Mouse (Mus musculus) C2C12 (cell line): ENCODE data around the gene Nrf1.

Source experiments
- CEBPB ChIP-seq: IDR thresholded peaks from one replicate; pipeline ENCODE4 v1.6.1; 2011; ENCODE audit warnings: low read depth, mild to moderate bottlenecking, control low read depth, moderate library complexity
- CTCF ChIP-seq: IDR thresholded peaks from one replicate; pipeline ENCODE4 v1.5.1; 2011; ENCODE audit not compliant: control insufficient read depth, insufficient read depth, insufficient read length
- FOSL1 ChIP-seq: IDR thresholded peaks from one replicate; pipeline ENCODE4 v1.8.0; 2011; ENCODE audit warnings: mild to moderate bottlenecking, low read length; ENCODE audit not compliant: poor library complexity, insufficient read depth, severe bottlenecking
- MAX ChIP-seq: IDR thresholded peaks from one replicate; pipeline ENCODE4 v1.6.1; 2011; ENCODE audit warnings: mild to moderate bottlenecking, control low read depth
- MYOD1 ChIP-seq: IDR thresholded peaks from one replicate; pipeline ENCODE4 v1.6.1; 2011; ENCODE audit warnings: low read depth; ENCODE audit not compliant: control insufficient read depth, insufficient read length
- MYOG ChIP-seq: IDR thresholded peaks from one replicate; pipeline ENCODE4 v1.6.1; 2011; ENCODE audit not compliant: control insufficient read depth, insufficient read length; ENCODE audit errors: extremely low read depth
- USF1 ChIP-seq: IDR thresholded peaks from one replicate; pipeline ENCODE4 v1.6.1; 2011; ENCODE audit warnings: low read depth, mild to moderate bottlenecking, control low read depth, moderate library complexity

- TF ChIP-seq USF1 (no peak), CTCF (no peak), FOSL1 (no peak), MYOD1 (no peak), MAX (no peak), CEBPB (no peak), MYOG (no peak)
Observed at GRCm38 (mm10) chr6:30168275-30168674, 120.5 kb downstream of the Nrf1 start.
